Mouse (Mus musculus) left cerebral cortex, postnatal 25 days (tissue): ENCODE data around the gene Stradb. TPM values are rescaled to one million over a fixed set of nuclear protein-coding genes. Genes with fewer than 3 reads are reported as not detected.
"Not testable (repeated sequence)": the region's sequence is repeated elsewhere in the genome, so short reads cannot be mapped to it uniquely, and the experiment has no call there.

ENCODE experiments used
- DNase-seq, 2 experiments: peaks; one replicate each; pipeline ENCODE4 v3.0.0; 2022; ENCODE audit warnings: low spot score in 2 of 2, mixed read lengths in 1 of 2
- intact Hi-C: fragments of 180-260 bp; cut with DNase I; formaldehyde crosslinking; loops from one replicate; pipeline ENCODE4 v1.15.1; 2025
- total RNA-seq, 2 experiments: library from RNA; stranded (reverse); gene quantifications; 2 replicates each; pipeline ENCODE4 v1.2.3; 2021

The Stradb gene
- total RNA-seq, 2 experiments from 2014 or later: 70.7 to 74.8 TPM

DNA sequence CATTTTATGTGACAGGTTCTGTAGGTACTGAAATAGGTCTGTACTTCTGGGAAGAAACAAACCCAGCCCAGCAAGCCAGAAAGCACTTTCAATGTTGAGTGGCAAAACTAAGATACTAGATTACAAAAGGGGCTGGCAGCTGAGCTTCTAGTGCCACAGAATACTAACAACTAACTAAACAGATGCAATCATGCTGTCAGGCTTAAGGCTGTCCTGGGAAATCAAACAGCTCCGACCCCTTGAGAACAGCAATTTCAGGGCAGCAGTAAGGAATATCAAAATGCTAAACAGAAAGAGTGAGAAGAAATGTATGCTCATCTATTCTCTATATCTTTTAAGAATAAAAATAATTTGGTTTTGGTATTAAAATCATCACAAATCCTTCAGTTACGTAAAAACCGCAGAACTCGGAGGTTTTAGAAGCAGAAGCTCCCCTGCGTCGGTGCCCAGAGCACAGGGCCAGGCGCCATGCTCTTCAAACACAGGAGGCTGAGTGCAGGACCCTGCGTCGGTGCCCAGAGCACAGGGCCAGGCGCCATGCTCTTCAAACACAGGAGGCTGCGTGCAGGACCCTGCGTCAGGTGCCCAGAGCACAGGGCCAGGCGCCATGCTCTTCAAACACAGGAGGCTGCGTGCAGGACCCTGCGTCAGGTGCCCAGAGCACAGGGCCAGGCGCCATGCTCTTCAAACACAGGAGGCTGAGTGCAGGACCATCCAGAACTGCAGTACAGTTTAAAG lies 14.4 kb upstream of the Stradb start:
- intact Hi-C loops, DNase-seq: not testable (repeated sequence)

DNA sequence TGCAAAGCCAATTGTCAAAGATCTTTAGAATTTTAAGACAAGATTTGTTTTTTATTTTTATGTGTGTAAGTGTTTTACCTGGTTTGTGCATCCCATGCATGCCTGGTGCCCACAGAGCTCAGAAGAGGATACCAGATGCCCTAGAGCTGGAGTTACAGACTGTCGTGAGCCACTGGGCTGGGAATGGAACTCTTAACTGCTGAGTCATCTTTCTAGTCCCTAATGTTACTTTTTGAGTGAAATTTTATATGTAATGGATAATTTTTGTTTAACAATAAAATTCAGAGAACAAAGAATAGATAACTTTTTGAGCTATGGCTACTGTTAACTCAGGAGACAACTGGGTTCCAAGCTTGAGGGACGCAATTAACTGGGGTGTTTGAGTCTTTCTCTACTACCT lies 13.6 kb upstream of the Stradb start:
- DNase-seq: no peak
- intact Hi-C loops: no loop called here

DNA sequence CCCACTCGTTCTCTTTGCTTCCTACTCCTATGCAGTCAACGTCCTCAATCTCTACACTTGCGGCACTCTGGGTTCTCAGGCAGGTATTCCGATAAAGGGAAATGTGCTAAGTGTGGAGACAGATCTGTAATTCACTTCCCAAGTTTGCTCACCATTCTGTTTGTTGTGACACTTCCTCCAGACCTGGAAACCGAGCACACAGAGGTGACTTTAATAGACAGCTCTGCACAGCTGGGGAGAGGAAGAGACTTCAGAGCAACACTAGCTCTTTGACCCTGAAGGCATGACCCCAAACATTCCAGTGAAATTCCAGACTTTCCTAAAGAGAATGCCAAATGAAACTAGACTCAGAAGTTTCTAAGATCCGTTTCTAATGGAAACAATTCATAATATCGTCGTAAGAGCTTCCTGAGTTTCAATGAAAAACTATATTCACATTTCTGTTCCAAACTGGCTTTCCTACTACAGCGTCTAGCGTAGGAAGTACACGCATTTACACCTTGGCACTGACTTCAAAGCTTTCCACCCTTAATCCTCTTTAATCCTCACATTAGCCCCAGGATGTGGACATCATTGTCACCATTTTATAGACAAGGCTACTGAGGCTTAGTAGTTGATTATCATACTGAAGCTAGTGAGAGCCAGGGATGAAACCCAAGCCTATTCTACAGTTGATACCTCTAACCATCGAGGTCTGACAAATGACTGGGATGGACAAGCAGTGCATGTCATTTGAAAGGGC lies 12.0 kb upstream of the Stradb start:
- no peak for DNase-seq
- intact Hi-C loops: no loop called here

DNA sequence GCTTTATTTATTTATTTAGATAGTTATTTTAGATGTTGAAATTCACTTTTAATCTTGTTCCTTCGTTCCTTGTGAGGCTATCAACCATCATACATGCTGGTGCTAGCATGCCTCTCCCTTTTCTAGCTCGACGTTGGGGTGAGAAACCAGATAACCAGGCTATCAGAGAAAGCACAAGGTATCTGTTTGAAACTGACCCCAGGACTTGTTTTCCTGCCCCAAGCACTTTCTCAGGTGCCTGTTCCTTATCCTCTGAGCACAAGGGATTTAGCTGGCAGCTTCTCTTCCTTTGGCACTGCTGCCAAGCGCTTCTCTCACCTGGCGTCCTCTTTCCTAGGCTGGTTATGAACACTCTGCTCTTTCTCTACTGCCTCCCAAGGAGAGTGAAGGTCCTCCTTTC lies 10.9 kb upstream of the Stradb start:
- intact Hi-C loops: no loop called here
- no peak for DNase-seq

DNA sequence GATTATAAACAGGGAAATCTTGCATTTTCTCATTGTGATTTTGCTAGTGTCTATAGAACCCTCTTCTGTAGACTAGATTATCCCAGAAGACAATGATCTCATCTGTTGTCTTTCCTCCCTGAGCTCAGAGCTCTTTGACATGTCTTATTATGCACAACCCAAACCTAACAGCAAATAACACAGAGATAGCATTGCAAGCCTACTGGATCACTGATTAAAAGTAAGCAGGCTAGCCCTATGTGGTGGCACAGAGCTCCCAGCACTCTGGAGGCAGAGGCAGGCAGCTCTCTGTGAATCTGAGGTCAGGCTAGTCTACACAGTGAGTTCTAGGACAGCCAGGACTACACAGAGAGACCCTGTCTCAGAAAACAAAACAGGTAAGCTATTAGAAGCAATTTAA lies 10.5 kb upstream of the Stradb start:
- intact Hi-C loops: no loop called here

DNA sequence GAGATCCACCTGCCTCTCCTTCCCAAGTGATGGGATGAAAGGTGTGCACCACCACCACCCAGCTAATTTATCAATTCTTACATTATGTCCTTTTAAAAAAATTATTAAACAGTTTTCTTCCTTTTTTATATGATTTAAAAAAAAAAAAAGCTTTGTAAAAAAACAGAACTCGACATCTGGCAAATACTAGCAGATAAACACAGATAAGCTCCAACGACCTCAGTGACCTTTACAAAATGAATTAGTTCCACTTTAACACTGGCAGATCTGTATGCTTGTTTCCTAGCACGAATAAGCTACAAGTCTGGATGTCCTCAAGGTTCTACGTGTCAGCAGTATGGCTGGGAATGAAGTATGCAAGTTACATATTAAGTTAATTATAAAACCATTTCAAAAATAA lies 5.8 kb upstream of the Stradb start:
- intact Hi-C loops: no loop called here
- no peak for DNase-seq

More for the DNA sequence above, 10.5 kb upstream of the Stradb start:
- no peak for DNase-seq

DNA sequence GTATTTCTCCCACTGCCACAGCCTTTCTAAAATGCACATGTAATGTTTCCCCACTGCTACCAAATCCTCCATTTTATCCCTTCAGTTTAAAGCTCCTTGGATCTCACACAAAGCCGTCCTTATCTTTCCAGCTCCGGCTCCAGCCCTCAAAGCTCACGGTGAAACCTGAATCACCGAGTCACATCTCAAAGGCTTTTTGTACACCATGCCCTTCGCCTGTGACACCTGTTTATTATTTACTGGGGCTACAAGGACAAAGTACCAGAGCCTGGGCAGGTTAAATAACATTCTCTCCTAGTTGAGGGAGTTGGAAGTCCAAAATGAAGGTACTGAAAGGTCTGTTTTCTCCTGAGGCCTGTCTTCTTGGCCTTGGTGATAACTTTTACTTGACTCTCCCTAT lies 3.3 kb upstream of the Stradb start:
- no peak for DNase-seq
- intact Hi-C loops: no loop called here

DNA sequence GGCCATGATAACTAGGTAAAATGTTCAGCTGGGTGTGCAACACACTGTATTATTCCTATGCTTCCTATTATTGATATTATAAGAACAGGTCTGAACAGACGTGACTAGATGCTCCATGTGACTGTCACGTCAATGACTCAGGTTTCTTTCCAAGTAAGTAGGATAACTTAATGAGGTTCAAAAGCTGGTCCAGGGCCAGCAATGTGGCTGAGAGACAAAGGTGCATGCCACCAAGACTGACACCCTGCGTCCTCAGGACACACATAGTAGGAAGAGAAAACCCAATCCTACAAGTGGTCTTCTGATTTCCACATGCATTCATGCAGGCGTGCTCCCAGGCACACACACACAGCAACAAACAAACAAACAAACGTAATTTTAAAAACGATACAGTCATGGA lies 2.2 kb upstream of the Stradb start:
- intact Hi-C loops: no loop called here
- no peak for DNase-seq

DNA sequence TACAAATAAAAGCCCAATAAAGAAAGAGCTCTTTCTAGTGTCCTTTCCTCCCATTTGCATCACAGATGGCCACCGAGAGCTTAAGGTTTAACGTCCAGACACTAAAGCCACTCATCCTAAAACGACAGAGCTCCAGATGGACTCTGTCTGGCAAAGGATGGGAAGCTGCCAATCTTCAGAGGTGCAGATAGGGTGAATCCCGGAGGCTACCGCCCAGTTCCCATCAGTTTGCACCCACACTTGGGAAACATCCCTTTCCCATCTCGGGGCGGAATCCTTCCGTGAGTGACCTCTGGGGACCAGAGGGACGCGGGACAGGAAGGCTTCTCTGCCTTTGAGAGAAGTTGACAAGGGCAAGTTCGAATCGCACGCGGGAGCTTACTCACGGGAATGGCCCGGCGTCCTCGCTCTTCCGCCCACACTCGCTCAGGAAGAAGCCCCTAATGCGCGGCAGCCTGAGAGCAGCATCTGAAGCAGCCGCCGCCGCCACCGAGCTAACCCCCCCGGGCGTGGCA lies 414 bp upstream of the Stradb start:
- intact Hi-C loops: no loop called here
- DNase-seq: no peak

DNA sequence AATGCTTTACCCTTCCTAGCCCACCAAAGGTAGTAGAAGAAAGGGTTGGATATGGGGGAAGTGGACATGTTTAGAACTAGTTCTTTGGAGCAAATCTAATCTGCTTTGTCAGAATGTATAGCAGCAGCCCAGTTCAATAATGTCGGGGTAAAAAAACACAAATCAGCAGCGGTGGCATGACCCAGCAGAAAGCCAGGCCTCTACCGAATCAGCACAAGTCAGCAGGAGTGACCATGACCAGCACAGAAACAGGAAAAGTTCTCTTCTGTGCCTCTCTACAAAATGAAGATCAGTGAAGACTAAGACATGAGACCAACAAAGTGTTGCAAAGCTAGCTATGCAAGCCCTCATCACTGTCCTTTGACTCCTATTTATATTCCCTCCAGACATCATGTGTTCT lies 9.0 kb downstream of the Stradb start:
- DNase-seq: no peak
- intact Hi-C loops: no loop called here

DNA sequence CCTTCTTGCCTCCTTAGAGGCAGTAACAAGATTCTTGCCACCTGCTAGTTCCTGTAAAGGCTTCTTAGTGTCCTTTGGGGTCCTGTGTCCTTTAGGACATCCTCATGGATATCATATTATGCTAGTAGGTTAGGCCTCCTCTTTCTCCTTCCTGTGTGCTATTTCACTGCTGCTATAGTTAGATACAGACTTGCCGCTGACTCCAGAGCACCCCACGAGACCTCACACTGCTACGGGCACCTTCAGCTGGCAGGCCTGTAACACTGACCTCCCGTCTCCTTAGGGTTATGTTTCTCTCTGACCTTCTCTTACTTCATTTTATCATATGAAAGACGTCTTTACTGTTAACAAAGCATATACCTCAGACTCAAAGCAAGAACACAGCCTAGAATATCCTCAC lies 11.3 kb downstream of the Stradb start:
- intact Hi-C loops: no loop called here
- DNase-seq: no peak

DNA sequence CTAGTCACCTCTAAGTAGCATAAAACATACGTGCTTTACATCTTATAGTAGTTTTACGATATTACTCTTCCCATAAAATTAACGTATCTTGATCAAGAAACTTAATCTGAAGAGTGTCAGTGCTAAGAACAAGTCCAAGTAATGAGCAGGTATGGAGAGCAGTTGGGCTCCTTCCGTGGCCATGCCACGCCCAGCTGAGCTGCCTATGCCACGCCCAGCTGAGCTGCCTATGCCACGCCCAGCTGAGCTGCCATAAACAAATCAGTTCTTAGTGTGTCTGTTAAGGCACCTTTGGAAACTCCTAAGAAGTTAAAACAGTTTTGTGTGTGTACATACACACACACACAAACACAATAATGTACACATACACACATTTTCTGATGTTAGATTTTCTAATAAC lies 19.8 kb downstream of the Stradb start:
- DNase-seq: no peak
- intact Hi-C loops: loop anchor here (5.0 kb wide), 1 partner anchor 221 kb away; no protein-coding TSS in a partner anchor

DNA sequence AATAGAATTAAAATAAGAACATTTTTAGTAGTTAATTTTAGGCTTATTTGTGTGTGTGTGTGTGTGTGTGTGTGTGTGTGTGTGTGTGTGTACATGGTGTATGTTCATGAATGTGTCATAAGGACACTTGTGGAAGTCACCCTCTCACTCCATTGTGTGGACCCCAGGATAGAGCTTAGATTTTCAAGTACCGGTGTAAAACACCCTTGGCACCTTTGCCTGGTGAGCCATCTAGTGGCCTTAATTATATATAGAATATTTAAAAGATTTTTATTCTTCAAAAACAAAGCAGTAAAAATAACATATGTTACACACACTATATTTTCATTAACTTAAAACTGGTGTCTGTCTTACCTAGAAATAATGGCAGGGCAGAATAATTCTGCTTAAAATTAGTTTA lies 20.4 kb downstream of the Stradb start:
- intact Hi-C loops: loop anchor here (5.0 kb wide), 1 partner anchor 221 kb away; no protein-coding TSS in a partner anchor
- DNase-seq: no peak

DNA sequence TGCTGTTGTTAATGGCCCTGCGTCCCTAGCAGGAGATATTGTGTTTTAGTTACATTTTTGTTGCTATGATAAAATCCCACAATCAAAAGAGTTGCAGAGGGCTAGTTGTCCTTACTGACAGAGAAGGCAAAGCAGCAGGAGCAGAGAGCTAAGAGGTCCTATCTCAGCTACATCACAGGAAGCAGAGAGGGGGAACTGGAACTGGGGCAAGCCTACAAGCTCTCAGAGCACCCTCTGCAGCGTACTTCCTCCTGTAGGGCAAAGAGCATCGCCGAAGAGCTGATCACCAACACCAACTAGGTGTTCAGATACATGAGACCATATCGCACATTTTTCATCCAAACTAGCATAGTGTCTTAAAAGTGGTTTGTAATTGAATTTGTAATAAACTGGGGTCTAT lies 22.0 kb downstream of the Stradb start:
- intact Hi-C loops: no loop called here
- DNase-seq: no peak

DNA sequence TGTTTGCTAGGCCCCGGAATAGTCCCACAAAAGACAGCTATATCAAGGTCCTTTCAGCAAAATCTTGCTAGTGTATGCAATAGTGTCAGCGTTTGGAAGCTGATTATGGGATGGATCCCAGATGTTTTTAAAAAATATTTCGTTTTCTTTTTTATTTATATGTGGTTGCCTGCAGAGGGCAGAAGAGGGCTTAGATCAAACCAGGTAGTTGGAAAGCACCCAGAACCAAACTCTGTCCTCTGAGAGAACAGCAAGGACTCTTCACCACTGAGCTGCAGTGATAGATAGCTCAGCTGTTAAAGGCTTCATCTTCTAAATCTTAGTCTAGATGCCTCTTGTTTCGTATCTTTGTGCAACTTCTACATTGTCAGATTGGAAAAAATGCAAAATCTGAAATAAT lies 35.9 kb downstream of the Stradb start:
- no peak for DNase-seq

DNA sequence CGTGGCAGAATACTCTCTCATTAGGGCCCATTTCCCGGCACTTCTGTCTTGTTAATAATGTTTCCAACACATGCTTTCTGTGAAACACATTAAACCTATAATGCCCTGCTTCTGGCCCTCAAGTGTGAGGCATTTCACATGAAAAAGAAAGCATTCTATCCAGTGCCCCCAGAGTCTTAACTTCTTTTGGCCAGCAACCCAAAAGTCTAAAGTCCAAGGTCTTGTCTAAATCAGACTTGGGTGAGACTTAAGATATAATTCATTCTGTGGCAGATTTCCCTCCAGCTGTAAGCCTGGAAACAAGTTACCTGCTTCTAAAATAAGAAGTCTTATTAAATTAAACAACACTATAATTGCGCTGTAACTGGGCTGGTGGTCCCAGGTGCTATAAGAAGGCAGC lies 48.2 kb downstream of the Stradb start:
- intact Hi-C loops: no loop called here

More for the DNA sequence above, 35.9 kb downstream of the Stradb start:
- intact Hi-C loops: loop anchor here (10.0 kb wide), 1 partner anchor 136 kb away; no protein-coding TSS in a partner anchor

DNA sequence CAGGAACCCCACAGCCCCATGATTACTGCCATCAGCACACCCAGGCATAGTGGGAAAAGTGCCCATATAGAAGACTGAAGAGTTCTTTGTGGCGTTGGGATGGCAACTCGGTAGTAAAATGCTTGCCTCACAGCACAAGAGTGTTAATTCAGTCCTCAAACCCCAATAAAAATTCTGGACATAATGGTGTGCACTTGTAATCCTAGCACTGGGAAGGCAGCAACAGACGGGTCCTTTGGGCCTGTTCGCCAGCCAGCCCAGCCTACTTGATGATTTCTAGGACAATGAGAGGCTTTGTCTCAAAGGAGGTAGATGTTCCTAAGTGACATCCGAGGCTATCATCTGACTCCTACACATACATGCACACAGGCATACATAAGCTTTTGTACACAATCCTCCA lies 64.4 kb downstream of the Stradb start:
- intact Hi-C loops: no loop called here
- DNase-seq: no peak

More for the DNA sequence above, 48.2 kb downstream of the Stradb start:
- DNase-seq: no peak
